Mouse (Mus musculus) erythroblast, embryonic 14.5 days (primary cell): Measurements from ENCODE around the gene Fyb. TPM values are rescaled to one million over a fixed set of nuclear protein-coding genes. Genes with fewer than 3 reads are reported as not detected.

ENCODE experiments used
- H3K27me3 ChIP-seq: 2 replicates; pipeline ENCODE4 v1.6.1; 2012; ENCODE audit warnings: inconsistent platforms; ENCODE audit not compliant: control insufficient read depth
- H3K36me3 ChIP-seq: 2 replicates; pipeline ENCODE4 v1.6.1; 2012; ENCODE audit warnings: mild to moderate bottlenecking, inconsistent platforms; ENCODE audit not compliant: control insufficient read depth
- H3K4me1 ChIP-seq: 2 replicates; pipeline ENCODE4 v1.6.1; 2012; ENCODE audit warnings: inconsistent platforms; ENCODE audit not compliant: control insufficient read depth
- H3K4me3 ChIP-seq: replicated peaks from 2 replicates; pipeline ENCODE3; 2012; ENCODE audit warnings: moderate library complexity, mild to moderate bottlenecking, inconsistent platforms
- H3K9me3 ChIP-seq: 2 replicates; pipeline ENCODE4 v1.6.1; 2012; ENCODE audit warnings: low read length, inconsistent platforms, mixed read lengths; ENCODE audit not compliant: control insufficient read depth
- GATA1 ChIP-seq: IDR thresholded peaks from 2 replicates; pipeline ENCODE4 v1.6.1; 2012; ENCODE audit warnings: low read length, inconsistent platforms, mixed read lengths
- TAL1 ChIP-seq: IDR thresholded peaks from 3 replicates; pipeline ENCODE4 v1.6.1; 2012; ENCODE audit warnings: low read length, inconsistent platforms, mixed read lengths
- polyA plus RNA-seq: library from polyadenylated mRNA; stranded (reverse); fragments of >175 nt; gene quantifications from 2 replicates; pipeline ENCODE4 v1.2.3, GENCODE M21; 2012

Gene Fyb
- polyA plus RNA-seq, 1 experiment: 39.5 TPM

DNA sequence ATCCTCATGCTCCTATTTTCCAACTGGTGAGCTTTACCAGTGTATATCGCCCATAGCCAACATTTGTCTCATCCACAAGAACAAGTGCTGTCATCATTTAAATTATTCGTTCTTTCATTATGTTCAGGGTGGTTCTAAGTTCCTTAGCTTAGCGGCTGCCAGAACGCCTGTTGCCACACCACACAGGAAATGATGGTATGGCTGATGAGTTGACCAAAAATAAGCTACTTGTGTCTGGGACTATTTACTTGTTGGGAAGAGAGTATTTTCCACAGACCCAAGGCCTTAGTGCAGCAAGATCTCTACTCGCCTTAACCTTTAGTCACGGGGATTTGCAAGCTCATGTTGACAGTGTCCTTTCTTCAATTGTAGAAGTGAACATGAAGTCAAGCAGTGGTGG lies 34.3 kb downstream of the Fyb start:
- Histone ChIP-seq H3K36me3 (no peaks in the 10 kb centered on the region), H3K9me3 (no peaks in the 10 kb centered on the region), H3K4me1 (peaks cover 12% of the 10 kb centered on the region), H3K4me3 (no peak overlapping the region), H3K27me3 (no peaks in the 10 kb centered on the region)
- no peak for TF ChIP-seq TAL1
- TF ChIP-seq GATA1: no peak

GRCm38 (mm10) chr15:6557552-6557951 lies 34.9 kb downstream of the Fyb start:
- no peaks in the 10 kb centered on the region for H3K36me3 ChIP-seq
- no peak for TF ChIP-seq GATA1
- no peak for TF ChIP-seq TAL1
- no peaks in the 10 kb centered on the region for H3K27me3 ChIP-seq
- no peak overlapping the region for H3K4me3 ChIP-seq
- no peaks in the 10 kb centered on the region for H3K9me3 ChIP-seq
- peaks cover 8% of the 10 kb centered on the region for H3K4me1 ChIP-seq

- TF ChIP-seq GATA1 (no peak), TAL1 (no peak)
- H3K36me3 ChIP-seq: no peaks in the 10 kb centered on the region
- H3K4me1 ChIP-seq: peaks cover 7% of the 10 kb centered on the region
- no peaks in the 10 kb centered on the region for H3K9me3 ChIP-seq
- no peak overlapping the region for H3K4me3 ChIP-seq
- no peaks in the 10 kb centered on the region for H3K27me3 ChIP-seq
Measured at GRCm38 (mm10) chr15:6559188-6559587, 36.5 kb downstream of the Fyb start.

DNA sequence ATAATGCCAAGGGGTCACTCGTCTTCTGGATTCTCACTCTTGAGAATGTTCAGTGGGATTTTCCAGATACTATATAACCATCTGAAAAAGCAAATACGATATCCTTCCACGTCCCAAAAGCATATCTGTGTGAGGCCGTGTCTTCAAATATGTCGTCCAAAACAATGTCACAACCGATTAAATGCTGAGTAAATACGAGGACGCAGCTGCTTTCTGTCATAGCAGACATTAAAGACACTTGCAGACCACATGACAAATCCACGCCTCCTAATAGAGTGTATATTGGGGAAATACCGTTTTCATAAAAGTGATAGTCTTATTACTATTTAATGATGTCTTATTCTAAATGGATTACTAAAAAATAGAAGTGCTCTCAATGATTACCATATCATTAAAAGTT lies 38.0 kb downstream of the Fyb start:
- no peaks in the 10 kb centered on the region for H3K36me3 ChIP-seq
- no peak overlapping the region for H3K4me3 ChIP-seq
- H3K4me1 ChIP-seq: peaks cover 4% of the 10 kb centered on the region
- no peaks in the 10 kb centered on the region for H3K27me3 ChIP-seq
- TF ChIP-seq GATA1: no peak
- no peaks in the 10 kb centered on the region for H3K9me3 ChIP-seq

- Histone ChIP-seq H3K9me3 (peaks cover 2% of the 10 kb centered on the region; the same call in 1 of the 2 replicates), H3K4me3 (no peak overlapping the region), H3K27me3 (no peaks in the 10 kb centered on the region), H3K36me3 (no peaks in the 10 kb centered on the region), H3K4me1 (peaks cover 4% of the 10 kb centered on the region)
- no peak for TF ChIP-seq GATA1
- TF ChIP-seq TAL1: no peak
Measured at GRCm38 (mm10) chr15:6562161-6562560, 39.5 kb downstream of the Fyb start.

GRCm38 (mm10) chr15:6562629-6563028 lies 40.0 kb downstream of the Fyb start:
- H3K9me3 ChIP-seq: peaks cover 2% of the 10 kb centered on the region; the same call in 1 of the 2 replicates
- TF ChIP-seq TAL1 (no peak), GATA1 (no peak)
- H3K36me3 ChIP-seq: no peaks in the 10 kb centered on the region
- H3K4me3 ChIP-seq: no peak overlapping the region
- H3K4me1 ChIP-seq: peaks cover 4% of the 10 kb centered on the region
- no peaks in the 10 kb centered on the region for H3K27me3 ChIP-seq

DNA sequence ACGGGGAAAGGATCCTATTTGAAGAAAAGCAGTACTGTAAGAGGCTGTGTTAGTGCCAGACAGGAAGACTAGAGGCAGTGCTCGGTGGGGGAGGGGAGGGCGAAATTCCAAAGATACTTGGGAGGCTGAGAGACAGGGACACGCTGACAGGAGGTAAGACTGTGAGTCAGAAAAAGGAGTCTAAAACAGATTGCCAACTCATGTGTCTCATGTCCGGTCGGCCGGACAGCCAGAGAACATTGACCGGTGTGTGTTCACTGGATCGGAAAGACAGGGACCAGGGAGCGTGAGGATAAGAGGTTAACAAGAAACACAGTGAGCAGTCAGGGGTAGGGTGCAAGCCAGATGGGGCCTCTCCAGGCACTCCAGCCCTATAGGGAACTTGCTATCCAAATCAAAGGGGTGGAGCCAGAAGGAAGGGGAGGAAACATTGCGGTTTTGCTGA lies 42.3 kb downstream of the Fyb start:
- H3K4me1 ChIP-seq: peaks cover 4% of the 10 kb centered on the region
- no peak for TF ChIP-seq GATA1
- no peak for TF ChIP-seq TAL1
- H3K9me3 ChIP-seq: peaks cover 2% of the 10 kb centered on the region; the same call in 1 of the 2 replicates
- H3K4me3 ChIP-seq: no peak overlapping the region
- H3K36me3 ChIP-seq: no peaks in the 10 kb centered on the region
- H3K27me3 ChIP-seq: no peaks in the 10 kb centered on the region

- TF ChIP-seq TAL1 (no peak), GATA1 (no peak)
- H3K36me3 ChIP-seq: no peaks in the 10 kb centered on the region
Measured at GRCm38 (mm10) chr15:6565873-6566272, 43.2 kb downstream of the Fyb start.

DNA sequence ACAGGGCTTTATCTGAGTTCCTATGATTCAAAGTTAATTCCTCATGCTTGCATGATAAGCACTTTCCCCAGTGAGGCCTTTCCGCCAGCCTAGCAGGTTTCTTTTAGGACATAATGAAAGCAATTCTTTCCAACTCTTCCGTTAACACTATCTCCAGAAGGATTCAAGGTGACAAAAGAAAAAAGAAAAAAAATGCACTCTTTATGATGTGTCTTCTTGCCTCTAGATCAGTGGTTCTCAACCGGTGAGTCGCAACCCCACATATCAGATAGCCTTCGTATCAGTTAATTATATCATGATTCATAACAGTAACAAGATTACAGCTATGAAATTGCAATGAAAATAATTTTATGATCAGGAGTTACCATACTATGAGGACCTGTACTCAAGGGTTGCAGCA lies 45.3 kb downstream of the Fyb start:
- Histone ChIP-seq H3K4me1 (peaks cover 4% of the 10 kb centered on the region), H3K36me3 (no peaks in the 10 kb centered on the region), H3K27me3 (no peaks in the 10 kb centered on the region), H3K4me3 (no peak overlapping the region), H3K9me3 (peaks cover 2% of the 10 kb centered on the region; the same call in 1 of the 2 replicates)
- no peak for TF ChIP-seq GATA1
- no peak for TF ChIP-seq TAL1

More at GRCm38 (mm10) chr15:6565873-6566272, 43.2 kb downstream of the Fyb start:
- Histone ChIP-seq H3K4me3 (no peak overlapping the region), H3K27me3 (no peaks in the 10 kb centered on the region), H3K9me3 (peaks cover 2% of the 10 kb centered on the region; the same call in 1 of the 2 replicates), H3K4me1 (peaks cover 4% of the 10 kb centered on the region)

GRCm38 (mm10) chr15:6568605-6569004 lies 46.0 kb downstream of the Fyb start:
- H3K36me3 ChIP-seq: no peaks in the 10 kb centered on the region
- peaks cover 4% of the 10 kb centered on the region for H3K4me1 ChIP-seq
- peaks cover 2% of the 10 kb centered on the region; the same call in 1 of the 2 replicates for H3K9me3 ChIP-seq
- no peaks in the 10 kb centered on the region for H3K27me3 ChIP-seq
- H3K4me3 ChIP-seq: no peak overlapping the region
- TF ChIP-seq GATA1: no peak
- no peak for TF ChIP-seq TAL1
